ENCODE assay signal across 9 mouse cellular contexts in genomic region chr17:90086826-90087225, GRCm38 (mm10).
A peak's percentile ranks its signal among the peaks of the same experiment; 100 is the strongest.
DNase-seq lines count a peak whose midpoint lies in the region; ATAC-seq and TF ChIP-seq lines count a peak whose summit lies in the region.
"Had no signal": no experiment of that assay in that cellular context is flagged by ENCODE, and none has a peak within 500 bp of the region (broad histone marks: within the 10 kb centered on the region; RNA-seq: fewer than 3 reads in every experiment).

No protein-coding gene starts in this region.

- no peaks in the 10 kb centered on the region for H3K9me3 ChIP-seq in forebrain, embryonic 16.5 days (ENCODE audit: control insufficient read depth, low read length)

- no peaks in the 10 kb centered on the region for H3K36me3 ChIP-seq in forebrain, embryonic 16.5 days (ENCODE audit: control insufficient read depth, insufficient read depth)

- no peak overlapping the region for H3K4me3 ChIP-seq in forebrain, embryonic 16.5 days (replicated peaks; ENCODE audit: low read length)
- H3K4me3 ChIP-seq in left cerebral cortex, adult 2 months: peak overlapping the region; percentile 64
- H3K4me3 ChIP-seq: megakaryocyte, embryonic 14.5 days had no signal

- 5% methylated on average over 1 of the region's 1 CpGs for WGBS in forebrain, embryonic 16.5 days

- H3K4me1 ChIP-seq in forebrain, embryonic 16.5 days (replicated peaks; ENCODE audit: control insufficient read depth, insufficient read depth, low read length): peaks cover 14% of the 10 kb centered on the region
- H3K4me1 ChIP-seq: megakaryocyte, embryonic 14.5 days had no signal

- peak; percentile 96 for DNase-seq in cerebellum, adult 9-11 months
- DNase-seq in left cerebral cortex, adult 2 months (ENCODE audit: extremely low spot score in 1 of 2, low spot score in 2 of 2): peak; percentile 44 to 61
- peak; percentile 70 for DNase-seq in right cerebral cortex, adult 18-20 months
- DNase-seq in heart, adult 11 months: no peak
- no peak for DNase-seq in c-Kit-positive CD71-positive TER-119-positive erythroid progenitor cells, embryonic 14.5 days (ENCODE audit: low spot score)
- DNase-seq in spleen, postnatal 4 days (ENCODE audit: low spot score in 2 of 2): no peak

- no peak for TF ChIP-seq CTCF in left cerebral cortex, adult 2 months (IDR thresholded peaks at IDR 0.05)

- peak; percentile 81 for ATAC-seq in forebrain, embryonic 16.5 days
- ATAC-seq in inflammation-experienced regulatory T-cells, adult 6 months: no peak

- no peak overlapping the region for H3K9ac ChIP-seq in forebrain, embryonic 16.5 days (replicated peaks; ENCODE audit: low read depth, low read length)

- intact Hi-C loops in left cerebral cortex, adult 2 months (cut with DNase I): loop anchor here (5.0 to 10.0 kb wide), 3 partner anchors 352 to 435 kb away; no protein-coding TSS in a partner anchor

- no peaks in the 10 kb centered on the region for H3K27me3 ChIP-seq in forebrain, embryonic 16.5 days (replicated peaks; ENCODE audit: control insufficient read depth, insufficient read depth, low read length)
- H3K27me3 ChIP-seq: megakaryocyte, embryonic 14.5 days had no signal

- H3K27ac ChIP-seq in forebrain, embryonic 16.5 days (ENCODE audit: low read length): peak overlapping the region; percentile 51
- H3K27ac ChIP-seq in left cerebral cortex, adult 2 months: peak overlapping the region; percentile 70

- H3K4me2 ChIP-seq in forebrain, embryonic 16.5 days (ENCODE audit: low read length): peak overlapping the region; percentile 25

Comparison
In these comparisons a context has a peak if more than half of its experiments do, and no peak if none do; other contexts are left out.
1. DNase-seq: peak in cerebellum, adult 9-11 months (single experiment), left cerebral cortex, adult 2 months (2 of 2) and right cerebral cortex, adult 18-20 months (single experiment); none in heart, adult 11 months (single experiment), c-Kit-positive CD71-positive TER-119-positive erythroid progenitor cells, embryonic 14.5 days (single experiment) and spleen, postnatal 4 days (0 of 2).